Mouse (Mus musculus) limb, embryonic 13.5 days (tissue): ENCODE measurements at regions not wholly inside any gene's neighbourhood (a gene's known extent, or its start where the extent isn't known, plus 50 kb on each side); places are given as distances from the start of the nearest gene placed in this dataset.

ENCODE experiments used
- ATAC-seq: fragments of 200-750 bp; cut with Nextera tagmentation; 2 replicates; pipeline ENCODE4 v1.8.0; 2017; ENCODE audit warnings: low read depth, moderate number of reproducible peaks, moderate TSS enrichment; ENCODE audit not compliant: low FRiP score
- H3K27ac ChIP-seq: fragments of 300-500 bp; sonication (generic); 2 replicates; pipeline ENCODE4 v1.5.1; 2015; ENCODE audit warnings: inconsistent platforms, mild to moderate bottlenecking, moderate library complexity
- H3K27me3 ChIP-seq: fragments of 300-500 bp; sonication (generic); 2 replicates; pipeline ENCODE4 v1.6.1; 2015; ENCODE audit warnings: mild to moderate bottlenecking, inconsistent platforms
- H3K36me3 ChIP-seq: fragments of 300-500 bp; sonication (generic); 2 replicates; pipeline ENCODE4 v1.6.1; 2015; ENCODE audit warnings: inconsistent platforms, mild to moderate bottlenecking, moderate library complexity
- H3K4me1 ChIP-seq: fragments of 300-500 bp; sonication (generic); 2 replicates; pipeline ENCODE4 v1.6.1; 2015; ENCODE audit warnings: inconsistent platforms
- H3K4me2 ChIP-seq: fragments of 300-500 bp; sonication (generic); replicated peaks from 2 replicates; pipeline ENCODE4 v1.6.1; 2015; ENCODE audit warnings: inconsistent platforms, mild to moderate bottlenecking, moderate library complexity
- H3K4me3 ChIP-seq: fragments of 300-500 bp; sonication (generic); 2 replicates; pipeline ENCODE4 v1.5.1; 2015; ENCODE audit warnings: moderate library complexity, mild to moderate bottlenecking, inconsistent platforms
- H3K9ac ChIP-seq: fragments of 300-500 bp; sonication (generic); 2 replicates; pipeline ENCODE4 v1.6.1; 2015; ENCODE audit warnings: mild to moderate bottlenecking, inconsistent platforms
- H3K9me3 ChIP-seq: fragments of 300-500 bp; sonication (generic); 2 replicates; pipeline ENCODE4 v1.6.1; 2016; ENCODE audit warnings: inconsistent platforms
- WGBS: fragments of 180-500 bp; shearing (Covaris S2); methylation state at CpG from one replicate; pipeline ENCODE4 v1.1.7; 2015; 5-methylcytosine and 5-hydroxymethylcytosine counted together

GRCm38 (mm10) chr15:93807505-93807904, 211.8 kb upstream of the Prickle1 start:
- no peak overlapping the region for H3K9ac ChIP-seq
- H3K36me3 ChIP-seq = no peaks in the 10 kb centered on the region
- no peaks in the 10 kb centered on the region for H3K27me3 ChIP-seq
- H3K4me3 ChIP-seq = no peak overlapping the region
- no peak overlapping the region for H3K4me2 ChIP-seq
- ATAC-seq = no peak
- H3K27ac ChIP-seq = no peak overlapping the region
- WGBS = 81% methylated on average over 8 of the region's 8 CpGs
- no peaks in the 10 kb centered on the region for H3K4me1 ChIP-seq
- H3K9me3 ChIP-seq = no peaks in the 10 kb centered on the region

GRCm38 (mm10) chr15:93804703-93805102, 209.0 kb upstream of the Prickle1 start:
- H3K27me3 ChIP-seq = no peaks in the 10 kb centered on the region
- no peak for ATAC-seq
- H3K27ac ChIP-seq = no peak overlapping the region
- no peaks in the 10 kb centered on the region for H3K36me3 ChIP-seq
- H3K9ac ChIP-seq = no peak overlapping the region
- H3K4me2 ChIP-seq = no peak overlapping the region
- no peaks in the 10 kb centered on the region for H3K9me3 ChIP-seq
- H3K4me1 ChIP-seq = no peaks in the 10 kb centered on the region
- H3K4me3 ChIP-seq = no peak overlapping the region
- 85% methylated on average over 9 of the region's 9 CpGs for WGBS

GRCm38 (mm10) chr15:93790531-93790930, 194.8 kb upstream of the Prickle1 start:
- ATAC-seq = no peak
- H3K27ac ChIP-seq = peak overlapping the region; percentile 6; the same call in 1 of the 2 replicates
- no peaks in the 10 kb centered on the region for H3K27me3 ChIP-seq
- no peaks in the 10 kb centered on the region for H3K36me3 ChIP-seq
- H3K4me2 ChIP-seq = no peak overlapping the region
- H3K9ac ChIP-seq = no peak overlapping the region
- no peaks in the 10 kb centered on the region for H3K9me3 ChIP-seq
- H3K4me3 ChIP-seq = no peak overlapping the region
- WGBS = 58% methylated on average over 9 of the region's 9 CpGs
- H3K4me1 ChIP-seq = peaks cover 56% of the 10 kb centered on the region

- H3K4me3 ChIP-seq = no peak overlapping the region
- WGBS = 18% methylated on average over 3 of the region's 3 CpGs
- H3K4me2 ChIP-seq = no peak overlapping the region
- H3K27ac ChIP-seq = no peak overlapping the region
- no peak overlapping the region for H3K9ac ChIP-seq
- ATAC-seq = no peak
- H3K9me3 ChIP-seq = no peaks in the 10 kb centered on the region
- no peaks in the 10 kb centered on the region for H3K36me3 ChIP-seq
- H3K27me3 ChIP-seq = no peaks in the 10 kb centered on the region
- H3K4me1 ChIP-seq = peaks cover 56% of the 10 kb centered on the region
Measured at GRCm38 (mm10) chr15:93789762-93790161, 194.1 kb upstream of the Prickle1 start.

GRCm38 (mm10) chr15:93787361-93787760, 191.7 kb upstream of the Prickle1 start:
- no peaks in the 10 kb centered on the region for H3K36me3 ChIP-seq
- ATAC-seq = no peak
- H3K9ac ChIP-seq = no peak overlapping the region
- no peaks in the 10 kb centered on the region for H3K27me3 ChIP-seq
- no peaks in the 10 kb centered on the region for H3K9me3 ChIP-seq
- H3K4me1 ChIP-seq = peaks cover 58% of the 10 kb centered on the region
- no peak overlapping the region for H3K4me2 ChIP-seq
- no peak overlapping the region for H3K4me3 ChIP-seq
- WGBS = 71% methylated on average over 6 of the region's 6 CpGs
- peak overlapping the region; percentile 44; the same call in 1 of the 2 replicates for H3K27ac ChIP-seq

GRCm38 (mm10) chr15:93785846-93786412, 190.2 kb upstream of the Prickle1 start:
- no peak for ATAC-seq
- WGBS = 80% methylated on average over 11 of the region's 11 CpGs
- Histone ChIP-seq H3K4me2 (no peak overlapping the region), H3K9ac (no peak overlapping the region), H3K4me3 (no peak overlapping the region), H3K36me3 (no peaks in the 10 kb centered on the region), H3K27ac (no peak overlapping the region), H3K9me3 (no peaks in the 10 kb centered on the region), H3K27me3 (no peaks in the 10 kb centered on the region), H3K4me1 (peaks cover 44% of the 10 kb centered on the region)

GRCm38 (mm10) chr15:93783736-93784135, 188.0 kb upstream of the Prickle1 start:
- 61% methylated on average over 4 of the region's 4 CpGs for WGBS
- H3K36me3 ChIP-seq = no peaks in the 10 kb centered on the region
- H3K27me3 ChIP-seq = no peaks in the 10 kb centered on the region
- H3K4me3 ChIP-seq = no peak overlapping the region
- H3K4me2 ChIP-seq = no peak overlapping the region
- ATAC-seq = no peak
- H3K9ac ChIP-seq = no peak overlapping the region
- peak overlapping the region; percentile 33; the same call in 1 of the 2 replicates for H3K27ac ChIP-seq
- no peaks in the 10 kb centered on the region for H3K9me3 ChIP-seq
- peaks cover 40% of the 10 kb centered on the region for H3K4me1 ChIP-seq

GRCm38 (mm10) chr15:93775199-93775745, 179.6 kb upstream of the Prickle1 start:
- Histone ChIP-seq H3K27me3 (no peaks in the 10 kb centered on the region), H3K27ac (peak overlapping the region; percentile 61; the same call in 1 of the 2 replicates), H3K4me2 (no peak overlapping the region)

GRCm38 (mm10) chr15:93774340-93774739, 178.6 kb upstream of the Prickle1 start:
- Histone ChIP-seq H3K4me2 (no peak overlapping the region), H3K27ac (peak overlapping the region; percentile 76), H3K9ac (no peak overlapping the region), H3K36me3 (no peaks in the 10 kb centered on the region), H3K4me3 (no peak overlapping the region), H3K4me1 (peaks cover 42% of the 10 kb centered on the region), H3K9me3 (no peaks in the 10 kb centered on the region), H3K27me3 (no peaks in the 10 kb centered on the region)
- 40% methylated on average over 4 of the region's 4 CpGs for WGBS
- ATAC-seq = peak; percentile 49; the same call in 1 of the 2 replicates

More at GRCm38 (mm10) chr15:93775199-93775745, 179.6 kb upstream of the Prickle1 start:
- Histone ChIP-seq H3K9ac (no peak overlapping the region), H3K9me3 (no peaks in the 10 kb centered on the region), H3K4me1 (peaks cover 43% of the 10 kb centered on the region), H3K4me3 (no peak overlapping the region), H3K36me3 (no peaks in the 10 kb centered on the region)
- ATAC-seq = no peak
- 60% methylated on average over 12 of the region's 12 CpGs for WGBS

- Histone ChIP-seq H3K9me3 (no peaks in the 10 kb centered on the region), H3K36me3 (no peaks in the 10 kb centered on the region), H3K27ac (no peak overlapping the region), H3K27me3 (no peaks in the 10 kb centered on the region), H3K9ac (no peak overlapping the region), H3K4me3 (no peak overlapping the region), H3K4me1 (peaks cover 52% of the 10 kb centered on the region), H3K4me2 (no peak overlapping the region)
- WGBS = 62% methylated on average over 3 of the region's 3 CpGs
- ATAC-seq = no peak
Measured at GRCm38 (mm10) chr15:93766981-93767380, 171.3 kb upstream of the Prickle1 start.

- ATAC-seq = no peak
- Histone ChIP-seq H3K4me3 (no peak overlapping the region), H3K27ac (no peak overlapping the region), H3K36me3 (no peaks in the 10 kb centered on the region), H3K9me3 (no peaks in the 10 kb centered on the region), H3K4me2 (no peak overlapping the region), H3K27me3 (no peaks in the 10 kb centered on the region), H3K4me1 (peaks cover 20% of the 10 kb centered on the region; the same call in 1 of the 2 replicates), H3K9ac (no peak overlapping the region)
- WGBS = 86% methylated on average over 5 of the region's 5 CpGs
Measured at GRCm38 (mm10) chr15:93763047-93763446, 167.4 kb upstream of the Prickle1 start.

- Histone ChIP-seq H3K9ac (no peak overlapping the region), H3K27me3 (no peaks in the 10 kb centered on the region), H3K27ac (no peak overlapping the region), H3K4me2 (no peak overlapping the region), H3K4me1 (no peaks in the 10 kb centered on the region), H3K4me3 (no peak overlapping the region), H3K36me3 (no peaks in the 10 kb centered on the region), H3K9me3 (no peaks in the 10 kb centered on the region)
- 77% methylated on average over 8 of the region's 8 CpGs for WGBS
- no peak for ATAC-seq
Measured at GRCm38 (mm10) chr15:93758204-93758836, 162.6 kb upstream of the Prickle1 start.
